Mouse (Mus musculus) MEL (cell line): ENCODE data around the gene Hrh2. TPM values are rescaled to one million over a fixed set of nuclear protein-coding genes. Genes with fewer than 3 reads are reported as not detected.

Source experiments
- DNase-seq: peaks from one replicate; pipeline ENCODE4 v3.0.0; 2011; ENCODE audit warnings: low read depth, low spot score
- H3K27ac ChIP-seq: 2 replicates; pipeline ENCODE4 v1.5.1; 2012; ENCODE audit warnings: low read depth, mild to moderate bottlenecking, control low read depth, low read length, moderate library complexity; ENCODE audit not compliant: control insufficient read depth
- H3K27me3 ChIP-seq, 2 experiments: fragments of 150-350 bp in 1 of 2; sonication (generic) in 1 of 2; 2 replicates each; pipeline ENCODE4 v1.6.1; 2012; ENCODE audit warnings: low read length in 2 of 2, mild to moderate bottlenecking in 2 of 2, improper control_type of control experiment in 1 of 2, moderate library complexity in 1 of 2; ENCODE audit not compliant: insufficient read depth in 2 of 2, control insufficient read depth in 1 of 2
- H3K36me3 ChIP-seq, 2 experiments: 2 replicates each; pipeline ENCODE4 v1.6.1; 2012 to 2014; ENCODE audit warnings: low read length in 2 of 2, improper control_type of control experiment in 1 of 2, inconsistent platforms in 1 of 2, mild to moderate bottlenecking in 1 of 2; ENCODE audit not compliant: insufficient read depth in 2 of 2, control insufficient read depth in 1 of 2
- H3K4me1 ChIP-seq, 2 experiments: fragments of 150-350 bp in 1 of 2; sonication (generic) in 1 of 2; 2 replicates each; pipeline ENCODE4 v1.6.1; 2012; ENCODE audit warnings: low read length in 2 of 2, improper control_type of control experiment in 1 of 2, mild to moderate bottlenecking in 1 of 2; ENCODE audit not compliant: insufficient read depth in 2 of 2, control insufficient read depth in 1 of 2
- H3K4me3 ChIP-seq, 2 experiments: fragments of 150-350 bp in 1 of 2; sonication (generic) in 1 of 2; 2 replicates each; pipeline ENCODE4 v1.5.1; 2012; ENCODE audit warnings: low read depth in 2 of 2, low read length in 2 of 2, mild to moderate bottlenecking in 2 of 2, moderate library complexity in 2 of 2, control low read depth in 1 of 2, improper control_type of control experiment in 1 of 2; ENCODE audit not compliant: control insufficient read depth in 1 of 2, insufficient read depth in 1 of 2
- H3K79me2 ChIP-seq: 2 replicates; pipeline ENCODE4 v1.6.1; 2012; ENCODE audit warnings: mild to moderate bottlenecking, low read length, moderate library complexity; ENCODE audit not compliant: control insufficient read depth, poor library complexity, insufficient read depth
- H3K9ac ChIP-seq: 2 replicates; pipeline ENCODE4 v1.6.1; 2012; ENCODE audit warnings: low read depth, mild to moderate bottlenecking, control low read depth, low read length, moderate library complexity; ENCODE audit not compliant: control insufficient read depth, poor library complexity, severe bottlenecking
- H3K9me3 ChIP-seq: fragments of 150-350 bp; sonication (generic); replicated peaks from 2 replicates; pipeline ENCODE4 v1.6.1; 2012; ENCODE audit warnings: mild to moderate bottlenecking, low read length, improper control_type of control experiment, moderate library complexity; ENCODE audit not compliant: insufficient read depth
- BHLHE40 ChIP-seq: IDR thresholded peaks from 2 replicates; pipeline ENCODE4 v1.6.1; 2012; ENCODE audit warnings: low read depth, mild to moderate bottlenecking, inconsistent platforms, low read length, improper control_type of control experiment, borderline replicate concordance
- CHD2 ChIP-seq: IDR thresholded peaks from 2 replicates; pipeline ENCODE4 v1.6.1; 2011; ENCODE audit warnings: low read length, improper control_type of control experiment
- E2F4 ChIP-seq: IDR thresholded peaks from 2 replicates; pipeline ENCODE4 v1.6.1; 2011; ENCODE audit warnings: low read depth, low read length, improper control_type of control experiment, borderline replicate concordance
- HCFC1 ChIP-seq: IDR thresholded peaks from 2 replicates; pipeline ENCODE4 v1.6.1; 2012; ENCODE audit warnings: low read depth, mild to moderate bottlenecking, inconsistent platforms, low read length, improper control_type of control experiment, moderate library complexity
- KAT2A ChIP-seq: conservative IDR thresholded peaks from 2 replicates; pipeline ENCODE4 v1.6.1; 2012; ENCODE audit warnings: low read depth, low read length, improper control_type of control experiment, inconsistent platforms
- MAFK ChIP-seq: IDR thresholded peaks from 2 replicates; pipeline ENCODE4 v1.6.1; 2011; ENCODE audit warnings: low read depth, mild to moderate bottlenecking, low read length, improper control_type of control experiment, borderline replicate concordance
- MEF2A ChIP-seq: IDR thresholded peaks from 2 replicates; pipeline ENCODE4 v1.6.1; 2014; ENCODE audit warnings: low read depth, mild to moderate bottlenecking, inconsistent platforms, low read length, improper control_type of control experiment; ENCODE audit not compliant: poor library complexity, insufficient replicate concordance, severe bottlenecking; ENCODE audit errors: extremely low read depth
- MXI1 ChIP-seq: IDR thresholded peaks from 2 replicates; pipeline ENCODE4 v1.6.1; 2011; ENCODE audit warnings: mild to moderate bottlenecking, low read depth, low read length, improper control_type of control experiment
- MYC ChIP-seq: IDR thresholded peaks from 2 replicates; pipeline ENCODE4 v1.6.1; 2011; ENCODE audit warnings: low read depth, mild to moderate bottlenecking, low read length, improper control_type of control experiment, moderate library complexity
- POLR2A ChIP-seq, 2 experiments: IDR thresholded peaks; 2 replicates each; pipeline ENCODE4 v1.6.1; 2011 to 2012; ENCODE audit warnings: low read length in 2 of 2, mild to moderate bottlenecking in 2 of 2, control low read depth in 1 of 2, improper control_type of control experiment in 1 of 2, low read depth in 1 of 2, moderate library complexity in 1 of 2; ENCODE audit not compliant: control insufficient read depth in 1 of 2, insufficient read depth in 1 of 2, poor library complexity in 1 of 2
- POLR2AphosphoS2 ChIP-seq: IDR thresholded peaks from 2 replicates; pipeline ENCODE4 v1.6.1; 2011; ENCODE audit warnings: low read length, improper control_type of control experiment
- RAD21 ChIP-seq: IDR thresholded peaks from 2 replicates; pipeline ENCODE4 v1.6.1; 2011; ENCODE audit warnings: mild to moderate bottlenecking, low read depth, low read length, improper control_type of control experiment
- ZKSCAN1 ChIP-seq: IDR thresholded peaks from 2 replicates; pipeline ENCODE4 v1.6.1; 2012; ENCODE audit warnings: low read depth, mild to moderate bottlenecking, inconsistent platforms, low read length, improper control_type of control experiment, moderate library complexity
- ZMIZ1 ChIP-seq: IDR thresholded peaks from 2 replicates; pipeline ENCODE4 v1.6.1; 2012; ENCODE audit warnings: low read depth, mild to moderate bottlenecking, inconsistent platforms, low read length, improper control_type of control experiment, moderate library complexity
- polyA plus RNA-seq, 2 experiments: library from polyadenylated mRNA; stranded (reverse) in 1 of 2; unstranded in 1 of 2; fragments of >175 nt in 1 of 2; fragments of >200 nt in 1 of 2; gene quantifications; 2 replicates each; pipeline versions ENCODE4 v1.2.1 to v1.2.4; 2012; ENCODE audit warnings: low replicate concordance in 2 of 2, low read depth in 1 of 2; ENCODE audit not compliant: insufficient read length in 2 of 2, insufficient read depth in 1 of 2, missing spikeins in 1 of 2
- total RNA-seq: library from RNA; depleted of rRNA; stranded (reverse); fragments of 300-350 nt; gene quantifications from 2 replicates; pipeline ENCODE4 v1.2.3, GENCODE M21; 2012

Gene Hrh2
- total and polyA plus RNA-seq, 3 experiments: 0.07 TPM; not detected in 2

GRCm38 (mm10) chr13:54164462-54164861, 27.5 kb upstream of the Hrh2 start:
- no peak overlapping the region for H3K4me3 ChIP-seq
- peaks cover 0 to 6% of the 10 kb centered on the region in 2 experiments; a peak in 2 of 4 replicates for H3K36me3 ChIP-seq
- H3K9ac ChIP-seq: no peak overlapping the region
- no peak for DNase-seq
- H3K4me1 ChIP-seq: peaks cover 5 to 8% of the 10 kb centered on the region in 2 experiments; a peak in 3 of 4 replicates
- H3K79me2 ChIP-seq: no peaks in the 10 kb centered on the region
- no peaks in the 10 kb centered on the region for H3K9me3 ChIP-seq
- H3K27me3 ChIP-seq: no peaks in the 10 kb centered on the region; a peak in 1 of 4 replicates
- TF ChIP-seq MYC (no peak), E2F4 (no peak), BHLHE40 (no peak), POLR2AphosphoS2 (no peak), KAT2A (no peak), MAFK (no peak), ZMIZ1 (no peak), HCFC1 (no peak), ZKSCAN1 (no peak), MEF2A (no peak), RAD21 (no peak)
- H3K27ac ChIP-seq: no peak overlapping the region

GRCm38 (mm10) chr13:54165066-54165465, 26.9 kb upstream of the Hrh2 start:
- no peak for TF ChIP-seq ZMIZ1
- TF ChIP-seq MXI1: no peak
- TF ChIP-seq POLR2A (IDR thresholded peaks at IDR 0.05; ENCODE audit: control insufficient read depth in 1 of 2, insufficient read depth in 1 of 2, low read depth in 1 of 2, low read length in 2 of 2, poor library complexity in 1 of 2): no peak

GRCm38 (mm10) chr13:54165765-54166164, 26.2 kb upstream of the Hrh2 start:
- Histone ChIP-seq H3K9ac (no peak overlapping the region), H3K79me2 (no peaks in the 10 kb centered on the region), H3K4me3 (no peak overlapping the region), H3K27ac (no peak overlapping the region), H3K4me1 (peaks cover 5 to 8% of the 10 kb centered on the region in 2 experiments; a peak in 3 of 4 replicates), H3K9me3 (no peaks in the 10 kb centered on the region), H3K36me3 (peaks cover 0 to 6% of the 10 kb centered on the region in 2 experiments; a peak in 2 of 4 replicates), H3K27me3 (no peaks in the 10 kb centered on the region; a peak in 1 of 4 replicates)
- no peak for DNase-seq
- no peak for TF ChIP-seq MXI1
- TF ChIP-seq CHD2: no peak

More at GRCm38 (mm10) chr13:54165066-54165465, 26.9 kb upstream of the Hrh2 start:
- H3K36me3 ChIP-seq: peaks cover 0 to 6% of the 10 kb centered on the region in 2 experiments; a peak in 2 of 4 replicates
- no peaks in the 10 kb centered on the region for H3K9me3 ChIP-seq
- no peak overlapping the region for H3K27ac ChIP-seq
- DNase-seq: no peak
- no peaks in the 10 kb centered on the region; a peak in 1 of 4 replicates for H3K27me3 ChIP-seq
- no peak overlapping the region for H3K9ac ChIP-seq
- no peak overlapping the region for H3K4me3 ChIP-seq
- peaks cover 5 to 8% of the 10 kb centered on the region in 2 experiments; a peak in 3 of 4 replicates for H3K4me1 ChIP-seq
- no peaks in the 10 kb centered on the region for H3K79me2 ChIP-seq
